Mouse (Mus musculus): Measurements from ENCODE around the gene Pcgf3. TPM values are rescaled to one million over a fixed set of nuclear protein-coding genes. Genes with fewer than 3 reads are reported as not detected.
"Not testable (repeated sequence)": the region's sequence is repeated elsewhere in the genome, so short reads cannot be mapped to it uniquely, and the experiment has no call there.

Gene Pcgf3
- polyA plus RNA-seq, 1 experiment from 2014 or later: 23.3 TPM

DNA sequence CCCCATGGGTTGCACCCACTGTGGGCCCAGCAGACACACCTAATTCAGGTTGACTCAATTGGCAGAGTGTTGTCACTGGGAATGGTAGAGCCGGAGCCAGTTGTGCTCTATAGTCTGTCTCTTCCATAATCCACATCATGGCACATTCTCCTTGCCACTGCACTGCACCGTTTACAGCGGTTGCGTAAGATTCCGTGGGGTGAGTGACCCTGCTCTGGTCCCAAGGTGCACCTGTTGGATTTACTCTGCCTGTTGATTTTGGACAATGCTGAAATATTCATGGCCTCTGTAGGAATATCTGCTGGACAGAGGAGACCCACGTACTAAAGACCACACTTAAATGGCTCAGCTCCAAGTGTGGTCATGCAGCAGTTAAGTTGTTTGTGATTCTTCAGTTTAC lies 22.0 kb downstream of the Pcgf3 start:
- WGBS: 96% methylated on average over 6 of the region's 6 CpGs
- H3K36me3 ChIP-seq (replicated peaks): peaks cover 85% of the 10 kb centered on the region
- no peaks in the 10 kb centered on the region for H3K9me3 ChIP-seq
- DNase-seq (ENCODE audit: low spot score): no peak
- no peak overlapping the region for H3K27ac ChIP-seq (replicated peaks)
- H3K27me3 ChIP-seq (replicated peaks; ENCODE audit: low read depth, poor library complexity, severe bottlenecking): no peaks in the 10 kb centered on the region
- no peaks in the 10 kb centered on the region for H3K4me1 ChIP-seq
- H3K4me3 ChIP-seq: no peak overlapping the region

DNA sequence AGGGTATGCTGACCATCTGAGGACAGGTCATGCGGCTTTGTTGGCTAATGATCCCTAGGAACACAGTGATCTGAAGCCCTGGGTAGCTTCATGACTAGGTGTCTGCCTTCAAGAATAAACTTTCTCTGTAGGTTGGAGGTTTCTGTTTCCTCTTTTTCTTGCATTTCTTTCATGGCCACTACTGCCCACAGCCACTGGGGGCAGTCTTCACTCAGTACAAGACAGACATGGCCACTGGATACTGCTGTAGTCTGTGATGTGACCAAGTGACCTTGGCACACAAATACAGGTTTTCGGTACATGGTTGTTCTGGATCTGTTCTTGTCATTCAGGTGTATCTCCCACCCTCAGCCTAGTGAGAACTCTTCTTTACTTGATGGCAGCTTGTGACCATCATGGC lies 24.2 kb downstream of the Pcgf3 start:
- no peak overlapping the region for H3K4me3 ChIP-seq
- H3K9me3 ChIP-seq: no peaks in the 10 kb centered on the region
- DNase-seq (ENCODE audit: low spot score): peak; percentile 36
- H3K27ac ChIP-seq (replicated peaks): no peak overlapping the region
- WGBS: 94% methylated on average over 2 of the region's 2 CpGs
- no peaks in the 10 kb centered on the region for H3K4me1 ChIP-seq
- peaks cover 85% of the 10 kb centered on the region for H3K36me3 ChIP-seq (replicated peaks)
- no peaks in the 10 kb centered on the region for H3K27me3 ChIP-seq (replicated peaks; ENCODE audit: low read depth, poor library complexity, severe bottlenecking)

DNA sequence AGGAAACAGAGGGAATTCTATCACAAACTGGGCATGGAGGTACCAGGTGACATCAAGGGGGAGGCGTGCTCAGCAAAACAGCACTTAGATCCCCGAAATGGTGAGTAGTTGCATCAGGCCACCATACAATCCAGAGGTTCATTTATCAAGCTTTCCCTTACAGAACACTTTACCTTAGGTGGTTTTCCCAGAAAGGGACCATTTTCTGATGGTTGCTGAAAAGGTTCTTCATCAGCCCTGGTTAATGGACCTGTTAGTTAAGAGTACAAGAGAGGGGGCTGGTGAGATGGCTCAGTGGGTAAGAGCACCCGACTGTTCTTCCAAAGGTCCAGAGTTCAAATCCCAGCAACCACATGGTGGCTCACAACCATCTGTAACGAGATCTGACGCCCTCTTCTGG lies 25.1 kb downstream of the Pcgf3 start:
- H3K9me3 ChIP-seq; H3K4me3 ChIP-seq; H3K4me1 ChIP-seq; H3K27me3 ChIP-seq (replicated peaks; ENCODE audit: low read depth, poor library complexity, severe bottlenecking); DNase-seq (ENCODE audit: low spot score); H3K27ac ChIP-seq (replicated peaks): not testable (repeated sequence)
- WGBS: 94% methylated on average over 5 of the region's 5 CpGs
- H3K36me3 ChIP-seq (replicated peaks): peaks cover 92% of the 10 kb centered on the region

DNA sequence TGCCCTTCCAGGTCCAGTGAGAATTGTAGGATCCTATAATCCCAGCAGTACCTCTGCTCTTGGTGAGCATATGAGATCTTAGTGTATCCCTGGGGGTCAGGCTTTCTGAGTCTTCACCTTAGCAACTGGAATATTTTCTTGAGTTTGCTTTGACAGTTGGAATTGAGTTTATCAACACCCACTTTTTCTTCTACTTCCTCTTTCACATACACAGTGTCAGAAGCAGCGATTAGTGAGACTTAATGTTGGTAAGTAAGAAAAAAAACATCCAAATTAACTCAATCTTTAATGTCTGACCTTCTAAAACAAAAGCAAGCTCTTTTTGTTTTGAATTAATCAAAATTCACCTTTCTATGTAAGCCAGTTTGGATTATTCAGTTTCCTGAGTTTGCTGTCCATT lies 40.5 kb downstream of the Pcgf3 start:
- Histone ChIP-seq H3K4me3 (no peak overlapping the region), H3K4me1 (no peaks in the 10 kb centered on the region), H3K36me3 (replicated peaks) (peaks cover 99% of the 10 kb centered on the region), H3K27me3 (replicated peaks; ENCODE audit: low read depth, poor library complexity, severe bottlenecking) (no peaks in the 10 kb centered on the region), H3K27ac (replicated peaks) (no peak overlapping the region), H3K9me3 (no peaks in the 10 kb centered on the region)
- DNase-seq (ENCODE audit: low spot score): no peak
- 93% methylated on average over 1 of the region's 1 CpGs for WGBS

DNA sequence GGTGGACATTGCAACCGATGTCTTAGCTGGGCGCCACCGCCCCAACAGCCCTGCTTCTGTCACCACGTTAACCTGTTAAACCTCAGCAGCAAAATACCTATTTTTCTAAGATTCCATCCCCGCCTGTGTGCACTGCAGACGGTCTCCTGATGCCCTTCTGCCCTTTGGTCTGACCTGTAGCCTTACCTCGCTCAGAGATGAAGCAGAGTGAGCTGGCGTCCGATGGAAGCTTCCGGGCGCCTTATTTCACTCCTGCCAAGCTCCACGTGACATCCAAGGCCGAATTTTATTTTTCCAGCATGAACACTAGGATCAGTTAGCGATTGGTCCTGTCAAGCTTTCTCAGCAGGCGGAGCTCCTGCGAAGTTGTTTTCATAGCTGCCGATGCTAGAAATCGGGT lies 41.3 kb downstream of the Pcgf3 start:
- Histone ChIP-seq H3K4me3 (no peak overlapping the region), H3K36me3 (replicated peaks) (peaks cover 94% of the 10 kb centered on the region), H3K27ac (replicated peaks) (no peak overlapping the region), H3K27me3 (replicated peaks; ENCODE audit: low read depth, poor library complexity, severe bottlenecking) (no peaks in the 10 kb centered on the region), H3K9me3 (no peaks in the 10 kb centered on the region), H3K4me1 (no peaks in the 10 kb centered on the region)
- DNase-seq (ENCODE audit: low spot score): no peak
- 91% methylated on average over 18 of the region's 18 CpGs for WGBS

DNA sequence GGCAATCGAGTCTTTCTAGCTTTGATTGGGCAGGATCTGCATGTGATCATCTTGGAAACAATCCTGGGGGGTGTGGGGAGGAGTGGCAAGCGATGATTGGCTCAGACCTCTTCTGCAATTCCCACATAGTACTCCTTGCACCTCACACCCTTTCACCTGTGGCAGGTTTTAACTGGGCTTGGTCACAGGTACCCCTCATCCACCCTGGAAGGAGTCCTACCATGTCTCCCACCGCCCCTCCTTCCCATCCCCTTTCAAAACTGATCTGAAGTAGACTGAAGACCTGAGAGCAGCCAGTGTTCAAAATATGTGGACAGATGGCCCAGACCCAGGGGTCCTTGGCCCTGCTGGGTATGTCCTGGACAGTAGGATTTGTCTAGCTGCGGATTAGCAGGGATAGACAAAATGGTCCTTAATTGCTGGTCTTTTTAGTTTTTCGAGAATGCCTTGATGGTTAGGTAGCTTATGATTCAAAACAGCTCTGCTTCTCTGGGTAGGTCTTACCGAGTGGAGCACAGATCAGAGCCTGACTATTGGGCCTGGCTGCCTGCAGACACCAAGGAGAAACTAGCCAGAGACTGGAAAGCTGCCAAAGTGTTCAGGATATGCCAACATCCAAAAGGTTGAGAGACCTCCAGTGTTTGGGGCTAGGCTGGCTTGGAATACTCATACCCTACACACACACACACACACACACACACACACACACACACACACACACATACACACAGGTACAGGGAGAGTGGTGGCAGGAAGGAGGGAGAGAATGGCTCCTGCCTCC lies 54.7 kb downstream of the Pcgf3 start:
- no peak overlapping the region for H3K4me3 ChIP-seq
- no peak overlapping the region for H3K27ac ChIP-seq (replicated peaks)
- H3K36me3 ChIP-seq (replicated peaks): no peaks in the 10 kb centered on the region
- H3K9me3 ChIP-seq: no peaks in the 10 kb centered on the region
- 74% methylated on average over 6 of the region's 6 CpGs for WGBS
- no peak for DNase-seq (ENCODE audit: low spot score)
- no peaks in the 10 kb centered on the region for H3K27me3 ChIP-seq (replicated peaks; ENCODE audit: low read depth, poor library complexity, severe bottlenecking)
- H3K4me1 ChIP-seq: no peaks in the 10 kb centered on the region

DNA sequence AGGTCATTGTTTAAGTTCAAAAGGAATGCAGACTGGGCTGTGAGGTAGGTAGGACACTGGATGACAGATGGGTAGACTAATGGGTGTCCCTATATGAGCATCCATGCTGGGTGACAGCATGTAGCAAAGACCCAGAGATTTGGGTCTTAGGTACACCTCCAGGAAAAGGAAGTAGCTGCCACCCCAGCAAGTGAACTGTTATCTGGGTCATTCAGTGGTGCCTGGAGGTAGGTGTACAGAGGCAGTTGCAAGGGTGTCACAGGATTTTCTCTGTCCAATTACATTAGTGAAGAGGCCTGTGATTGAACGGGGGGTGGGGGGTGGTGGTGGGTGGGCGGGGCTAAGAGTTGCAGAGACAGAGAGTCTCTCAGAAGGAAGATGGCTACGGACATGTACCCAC lies 55.6 kb downstream of the Pcgf3 start:
- Histone ChIP-seq H3K4me1 (peaks cover 3% of the 10 kb centered on the region), H3K9me3 (no peaks in the 10 kb centered on the region), H3K4me3 (no peak overlapping the region), H3K36me3 (replicated peaks) (no peaks in the 10 kb centered on the region), H3K27me3 (replicated peaks; ENCODE audit: low read depth, poor library complexity, severe bottlenecking) (no peaks in the 10 kb centered on the region), H3K27ac (replicated peaks) (no peak overlapping the region)
- 87% methylated on average over 3 of the region's 3 CpGs for WGBS
- no peak for DNase-seq (ENCODE audit: low spot score)

DNA sequence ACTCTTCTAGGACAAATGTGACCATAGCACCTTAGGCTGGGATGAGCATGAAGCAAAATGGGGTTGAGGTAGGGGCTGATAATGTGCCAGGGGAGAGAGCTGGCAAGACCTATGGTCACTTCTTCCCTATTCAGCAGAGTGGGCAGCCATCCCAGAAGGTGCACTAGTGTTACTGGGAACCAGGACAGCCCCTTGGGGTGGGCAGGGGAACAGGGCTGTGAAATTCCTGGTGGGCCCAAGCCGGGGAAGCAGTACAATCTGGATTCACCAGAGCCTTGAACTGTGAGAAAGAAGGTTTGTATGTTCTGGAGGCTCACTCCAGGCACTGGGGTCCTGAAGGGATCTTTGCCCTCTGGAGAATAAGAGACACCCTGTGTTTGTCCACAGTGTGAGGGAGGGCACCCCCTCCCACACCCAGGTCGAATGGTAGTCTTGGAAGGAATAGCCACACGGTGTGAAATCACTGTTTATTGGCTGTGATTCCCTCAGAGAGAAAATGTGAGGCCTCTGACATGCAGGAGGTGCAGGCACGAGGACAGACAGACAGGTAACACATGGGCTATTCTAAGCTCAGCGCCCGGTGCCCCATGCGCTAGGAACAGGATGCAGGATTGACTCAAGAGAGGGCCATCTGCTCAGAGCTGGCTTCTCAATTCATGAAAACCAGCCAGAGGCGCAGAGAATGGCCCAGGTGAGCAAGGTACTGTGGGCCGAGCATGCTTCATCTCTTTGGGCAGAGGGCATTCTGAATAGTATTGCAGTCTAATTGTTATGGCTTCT lies 57.3 kb downstream of the Pcgf3 start:
- no peaks in the 10 kb centered on the region for H3K9me3 ChIP-seq
- H3K27me3 ChIP-seq (replicated peaks; ENCODE audit: low read depth, poor library complexity, severe bottlenecking): no peaks in the 10 kb centered on the region
- no peaks in the 10 kb centered on the region for H3K36me3 ChIP-seq (replicated peaks)
- H3K4me3 ChIP-seq: no peak overlapping the region
- H3K4me1 ChIP-seq: peaks cover 3% of the 10 kb centered on the region
- DNase-seq (ENCODE audit: low spot score): no peak
- no peak overlapping the region for H3K27ac ChIP-seq (replicated peaks)
- WGBS: 82% methylated on average over 9 of the region's 9 CpGs

DNA sequence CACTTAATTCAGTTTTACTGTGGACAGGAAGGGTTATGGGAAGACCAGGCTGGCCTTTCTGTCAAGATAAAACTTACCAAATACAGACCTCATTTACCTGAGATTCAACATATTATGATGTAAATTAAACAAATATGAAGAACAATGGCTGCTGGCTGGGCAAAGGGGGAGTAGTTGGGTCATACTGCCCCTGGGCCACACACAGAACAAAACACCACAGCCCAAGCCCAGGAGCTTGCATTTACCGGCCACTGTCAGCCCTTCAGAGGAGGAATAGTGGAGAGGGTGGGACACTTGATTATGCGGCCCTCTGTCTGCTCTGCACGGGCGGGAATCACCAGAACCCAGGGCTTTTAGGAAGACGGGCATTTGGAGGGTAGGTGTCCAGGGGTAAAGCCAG lies 57.9 kb downstream of the Pcgf3 start:
- no peak for DNase-seq (ENCODE audit: low spot score)
- peaks cover 3% of the 10 kb centered on the region for H3K4me1 ChIP-seq
- no peaks in the 10 kb centered on the region for H3K9me3 ChIP-seq
- H3K36me3 ChIP-seq (replicated peaks): no peaks in the 10 kb centered on the region
- WGBS: 74% methylated on average over 5 of the region's 5 CpGs
- no peaks in the 10 kb centered on the region for H3K27me3 ChIP-seq (replicated peaks; ENCODE audit: low read depth, poor library complexity, severe bottlenecking)
- H3K4me3 ChIP-seq: no peak overlapping the region
- no peak overlapping the region for H3K27ac ChIP-seq (replicated peaks)

DNA sequence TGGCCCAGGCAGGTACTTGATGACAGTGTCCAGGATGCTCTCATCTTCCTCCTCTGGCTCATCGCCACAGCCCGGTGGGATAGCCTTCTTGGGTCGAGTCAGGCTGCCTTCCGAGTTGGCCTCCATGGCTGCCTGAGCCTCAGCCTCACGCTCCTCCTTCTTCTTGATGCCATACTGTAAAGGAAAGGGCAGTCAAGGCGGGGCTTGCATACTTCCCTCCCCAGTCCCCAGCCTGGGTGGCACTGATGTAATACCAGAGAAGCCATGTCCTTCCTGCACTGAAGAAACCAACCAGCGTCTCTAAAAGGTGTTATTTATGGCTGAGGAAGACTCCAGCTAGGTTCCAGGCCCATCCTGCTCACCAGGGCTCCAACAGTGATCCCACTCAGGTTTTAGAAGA lies 59.1 kb downstream of the Pcgf3 start:
- WGBS: 79% methylated on average over 7 of the region's 7 CpGs
- Histone ChIP-seq H3K4me1 (peaks cover 3% of the 10 kb centered on the region), H3K4me3 (no peak overlapping the region)

DNA sequence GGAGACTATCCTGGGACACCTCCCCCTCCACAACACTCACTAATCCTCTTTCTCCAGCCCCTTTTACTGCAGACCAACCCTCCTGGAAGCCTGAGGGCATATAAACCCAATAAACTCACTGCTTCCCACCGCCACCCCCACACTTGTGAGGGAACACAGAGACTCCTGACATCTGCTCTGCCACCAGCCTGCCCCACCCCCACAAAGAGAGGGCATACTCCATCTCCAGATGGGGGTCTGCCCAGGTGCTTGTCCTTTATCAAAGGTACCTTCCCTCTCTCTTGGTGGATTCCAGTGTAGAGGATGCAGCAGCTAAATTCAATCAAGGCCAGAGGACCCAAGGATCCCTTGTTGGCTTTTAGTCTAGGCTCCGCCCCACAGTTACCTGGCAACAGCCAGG lies 60.0 kb downstream of the Pcgf3 start:
- Histone ChIP-seq H3K4me1 (peaks cover 3% of the 10 kb centered on the region), H3K36me3 (replicated peaks) (no peaks in the 10 kb centered on the region), H3K27ac (replicated peaks) (no peak overlapping the region), H3K27me3 (replicated peaks; ENCODE audit: low read depth, poor library complexity, severe bottlenecking) (no peaks in the 10 kb centered on the region), H3K9me3 (no peaks in the 10 kb centered on the region), H3K4me3 (no peak overlapping the region)
- WGBS: 53% methylated on average over 2 of the region's 2 CpGs
- DNase-seq (ENCODE audit: low spot score): no peak

More for the DNA sequence above, 59.1 kb downstream of the Pcgf3 start:
- H3K27me3 ChIP-seq (replicated peaks; ENCODE audit: low read depth, poor library complexity, severe bottlenecking): no peaks in the 10 kb centered on the region
- no peak overlapping the region for H3K27ac ChIP-seq (replicated peaks)
- DNase-seq (ENCODE audit: low spot score): no peak
- H3K36me3 ChIP-seq (replicated peaks): no peaks in the 10 kb centered on the region
- no peaks in the 10 kb centered on the region for H3K9me3 ChIP-seq

DNA sequence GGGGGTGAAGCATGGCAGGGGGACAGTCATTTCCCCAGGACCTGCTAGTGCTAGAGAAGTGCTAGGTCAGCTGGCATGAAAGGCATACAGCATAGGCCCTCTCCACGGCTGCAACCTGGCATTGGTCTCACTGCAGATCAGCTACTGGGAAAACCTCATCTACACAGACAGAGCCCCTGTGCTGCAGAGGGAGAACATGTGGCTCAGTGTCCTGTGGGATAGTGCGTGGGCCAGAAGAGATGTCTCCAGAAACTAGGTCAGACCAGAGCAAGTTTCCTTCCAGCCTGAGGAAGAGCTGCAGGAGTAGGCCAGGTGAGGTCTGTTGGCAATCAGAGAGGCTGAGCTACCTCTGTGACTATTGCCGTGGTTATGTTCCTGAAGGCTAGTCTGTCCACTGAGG lies 60.9 kb downstream of the Pcgf3 start:
- Histone ChIP-seq H3K4me3 (no peak overlapping the region), H3K27me3 (replicated peaks; ENCODE audit: low read depth, poor library complexity, severe bottlenecking) (no peaks in the 10 kb centered on the region), H3K9me3 (no peaks in the 10 kb centered on the region), H3K27ac (replicated peaks) (no peak overlapping the region), H3K4me1 (peaks cover 3% of the 10 kb centered on the region), H3K36me3 (replicated peaks) (no peaks in the 10 kb centered on the region)
- DNase-seq (ENCODE audit: low spot score): no peak
- 79% methylated on average over 3 of the region's 3 CpGs for WGBS

DNA sequence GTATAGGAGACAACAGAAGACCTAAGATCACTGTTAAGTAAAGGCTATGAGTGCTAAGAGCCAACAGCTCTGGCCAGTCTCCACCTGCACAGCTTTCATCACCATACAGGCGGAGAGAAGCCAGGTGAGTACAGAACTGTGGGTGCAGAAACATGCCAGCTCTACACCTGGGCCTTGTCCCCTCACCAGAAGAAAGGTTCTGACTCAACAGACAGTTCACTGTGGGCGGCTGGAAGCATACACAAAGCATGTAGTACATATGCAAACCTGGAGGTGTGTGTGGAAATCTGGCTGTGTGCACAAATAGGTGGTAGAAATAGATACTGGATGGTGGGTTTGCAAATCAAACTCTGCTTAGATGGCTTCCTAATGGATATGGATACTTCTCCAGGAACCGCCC lies 61.6 kb downstream of the Pcgf3 start:
- 82% methylated on average over 3 of the region's 3 CpGs for WGBS
- no peak overlapping the region for H3K27ac ChIP-seq (replicated peaks)
- peaks cover 3% of the 10 kb centered on the region for H3K4me1 ChIP-seq
- no peaks in the 10 kb centered on the region for H3K36me3 ChIP-seq (replicated peaks)
- H3K9me3 ChIP-seq: no peaks in the 10 kb centered on the region
- no peak overlapping the region for H3K4me3 ChIP-seq
- DNase-seq (ENCODE audit: low spot score): no peak
- H3K27me3 ChIP-seq (replicated peaks; ENCODE audit: low read depth, poor library complexity, severe bottlenecking): no peaks in the 10 kb centered on the region

Measured in embryonic facial prominence, embryonic 10.5 days (tissue).